In the genomic region with DNA sequence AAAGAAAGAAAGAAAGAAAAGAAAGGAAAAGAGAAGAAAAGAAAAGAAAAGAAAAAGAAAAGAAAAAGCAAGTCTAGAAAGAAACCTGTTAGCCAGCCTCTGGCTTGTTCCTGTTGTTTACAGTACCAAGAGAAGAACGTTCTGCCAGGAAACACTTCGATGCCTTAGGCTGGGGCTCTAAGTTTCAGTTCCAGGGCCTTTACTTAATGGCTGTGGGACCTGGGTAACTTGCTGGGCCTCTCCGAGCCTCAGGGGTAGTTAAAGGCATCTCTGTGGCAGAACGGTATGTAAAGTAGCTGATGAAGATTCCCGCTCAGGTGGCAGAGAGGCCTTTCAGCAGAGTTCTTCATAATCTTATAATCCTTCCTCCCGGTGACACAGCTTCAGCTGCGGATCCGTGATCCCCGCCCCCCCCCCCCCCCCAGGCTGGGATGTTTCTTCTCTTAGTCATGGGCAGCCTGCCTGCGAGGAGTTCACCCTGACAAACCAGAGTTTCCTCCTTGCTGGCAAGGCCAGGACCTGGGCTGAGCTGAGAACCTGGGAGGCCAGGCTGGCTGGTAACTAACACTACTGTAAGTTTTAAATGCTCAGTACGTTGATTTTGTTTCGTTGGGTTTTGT, we compare ENCODE assay signal across 11 mouse cellular contexts. TPM values are rescaled to one million over a fixed set of nuclear protein-coding genes. Genes with fewer than 3 reads are reported as not detected.
DNase-seq lines count a peak whose midpoint lies in the region; ATAC-seq lines count a peak whose summit lies in the region.
"Had no signal": no experiment of that assay in that cellular context is flagged by ENCODE, and none has a peak within 500 bp of the region (broad histone marks: within the 10 kb centered on the region; RNA-seq: fewer than 3 reads in every experiment).

No protein-coding gene starts in this region.

- intact Hi-C loops in heart, postnatal 36 days (cut with DNase I) = no loop called here

- peak overlapping the region; percentile 73 for H3K27ac ChIP-seq in heart, embryonic 13.5 days (replicated peaks)
- H3K27ac ChIP-seq in intestine, embryonic 15.5 days = peak overlapping the region; percentile 57; the same call in 1 of the 2 replicates
- peak overlapping the region; percentile 75 for H3K27ac ChIP-seq in stomach, embryonic 16.5 days (ENCODE audit: low read length)
- no peak overlapping the region for H3K27ac ChIP-seq in hindbrain, embryonic 13.5 days
- H3K27ac ChIP-seq: midbrain, embryonic 13.5 days had no signal

- no peak for DNase-seq in heart, postnatal 36 days
- peak; percentile 37 to 62 for DNase-seq in urinary bladder, adult 18-20 months (ENCODE audit: low spot score in 2 of 2)
- no peak for DNase-seq in urinary bladder, postnatal 4 days (ENCODE audit: low spot score in 2 of 2)
- no peak for DNase-seq in layer of hippocampus, postnatal 25 days (ENCODE audit: extremely low spot score in 1 of 2, low spot score in 1 of 2)
- DNase-seq: cerebellum, adult 11-12 months had no signal

- H3K4me1 ChIP-seq in heart, embryonic 13.5 days = peaks cover 33% of the 10 kb centered on the region
- H3K4me1 ChIP-seq in intestine, embryonic 15.5 days (replicated peaks) = peaks cover 18% of the 10 kb centered on the region
- H3K4me1 ChIP-seq in stomach, embryonic 16.5 days (ENCODE audit: control insufficient read depth, insufficient read depth, low read length) = peaks cover 22% of the 10 kb centered on the region
- H3K4me1 ChIP-seq in hindbrain, embryonic 13.5 days (replicated peaks) = peaks cover 31% of the 10 kb centered on the region

- no peak overlapping the region for H3K4me3 ChIP-seq in heart, embryonic 13.5 days
- no peak overlapping the region for H3K4me3 ChIP-seq in intestine, embryonic 15.5 days (replicated peaks)
- no peak overlapping the region for H3K4me3 ChIP-seq in stomach, embryonic 16.5 days (replicated peaks; ENCODE audit: low read length)
- no peak overlapping the region for H3K4me3 ChIP-seq in hindbrain, embryonic 13.5 days
- H3K4me3 ChIP-seq: midbrain, embryonic 13.5 days had no signal

- peak overlapping the region; percentile 52 for H3K4me2 ChIP-seq in heart, embryonic 13.5 days
- no peak overlapping the region for H3K4me2 ChIP-seq in intestine, embryonic 15.5 days (replicated peaks)
- H3K4me2 ChIP-seq in stomach, embryonic 16.5 days (ENCODE audit: low read depth, low read length) = no peak overlapping the region
- no peak overlapping the region for H3K4me2 ChIP-seq in hindbrain, embryonic 13.5 days

- H3K27me3 ChIP-seq in heart, embryonic 13.5 days (replicated peaks) = peaks cover 51% of the 10 kb centered on the region
- H3K27me3 ChIP-seq in intestine, embryonic 15.5 days (replicated peaks) = peaks cover 15% of the 10 kb centered on the region
- peaks cover 15% of the 10 kb centered on the region for H3K27me3 ChIP-seq in stomach, embryonic 16.5 days (ENCODE audit: control insufficient read depth, insufficient read depth, low read length)
- peaks cover 42% of the 10 kb centered on the region for H3K27me3 ChIP-seq in hindbrain, embryonic 13.5 days

- H3K9me3 ChIP-seq in heart, embryonic 13.5 days = no peaks in the 10 kb centered on the region
- H3K9me3 ChIP-seq in intestine, embryonic 15.5 days = no peaks in the 10 kb centered on the region
- no peaks in the 10 kb centered on the region for H3K9me3 ChIP-seq in stomach, embryonic 16.5 days (replicated peaks; ENCODE audit: control insufficient read depth, low read length)
- H3K9me3 ChIP-seq in hindbrain, embryonic 13.5 days = no peaks in the 10 kb centered on the region
- H3K9me3 ChIP-seq: midbrain, embryonic 13.5 days had no signal

- ATAC-seq in heart, embryonic 13.5 days (ENCODE audit: extremely low read depth, insufficient number of reproducible peaks, low FRiP score, low TSS enrichment) = no peak
- no peak for ATAC-seq in intestine, embryonic 15.5 days
- ATAC-seq in stomach, embryonic 16.5 days (ENCODE audit: insufficient read depth, low FRiP score) = no peak
- ATAC-seq in hindbrain, embryonic 13.5 days (ENCODE audit: low FRiP score) = no peak

- 18% methylated on average over 12 of the region's 12 CpGs for WGBS in heart, embryonic 13.5 days
- WGBS in intestine, embryonic 15.5 days = 32% methylated on average over 12 of the region's 12 CpGs
- WGBS in stomach, embryonic 16.5 days = 23% methylated on average over 12 of the region's 12 CpGs
- 48% methylated on average over 11 of the region's 12 CpGs for WGBS in hindbrain, embryonic 13.5 days

- H3K9ac ChIP-seq in heart, embryonic 13.5 days = peak overlapping the region; percentile 58; the same call in 1 of the 2 replicates
- no peak overlapping the region for H3K9ac ChIP-seq in intestine, embryonic 15.5 days
- H3K9ac ChIP-seq in stomach, embryonic 16.5 days (ENCODE audit: low read length) = no peak overlapping the region
- H3K9ac ChIP-seq in hindbrain, embryonic 13.5 days = no peak overlapping the region
- H3K9ac ChIP-seq: midbrain, embryonic 13.5 days had no signal

- H3K36me3 ChIP-seq in heart, embryonic 13.5 days = no peaks in the 10 kb centered on the region
- H3K36me3 ChIP-seq in intestine, embryonic 15.5 days = no peaks in the 10 kb centered on the region
- H3K36me3 ChIP-seq in stomach, embryonic 16.5 days (ENCODE audit: control insufficient read depth, insufficient read depth, low read length) = no peaks in the 10 kb centered on the region
- H3K36me3 ChIP-seq in hindbrain, embryonic 13.5 days = no peaks in the 10 kb centered on the region
- H3K36me3 ChIP-seq: midbrain, embryonic 13.5 days had no signal

RNA-seq across cellular contexts. Expression of a gene that starts 3.9 kb away (rescaled TPM):
- 0.45 and 0.86 TPM in 2 replicates for polyA plus RNA-seq in heart, embryonic 13.5 days (2015; fragmentation: Nextera tagmentation; extraction: Ambion mirVana)
- total RNA-seq in heart, postnatal 36 days (2021) = under 1 TPM; 0.14 to 0.19 TPM
- polyA plus RNA-seq in intestine, embryonic 15.5 days (2015; fragmentation: Nextera tagmentation; extraction: Ambion mirVana) = 12.8 and 14.6 TPM in 2 replicates
- 6.5 and 7.1 TPM in 2 replicates for polyA plus RNA-seq in stomach, embryonic 16.5 days (2015; fragmentation: Nextera tagmentation; extraction: Ambion mirVana)
- total RNA-seq in layer of hippocampus, postnatal 25 days (2021) = not detected
- 1.2 and 2.0 TPM in 2 replicates for polyA plus RNA-seq in hindbrain, embryonic 13.5 days (2015; fragmentation: Nextera tagmentation; extraction: Ambion mirVana)

RNA-seq across cellular contexts. Expression of a gene that starts 32.1 kb away (rescaled TPM):
- 0.27 TPM in 1 of 2 replicates, not detected in the other for polyA plus RNA-seq in heart, embryonic 13.5 days (2015; fragmentation: Nextera tagmentation; extraction: Ambion mirVana)
- 1 to 10 TPM in 1 of 2 experiments, under 1 TPM in 1; 0.38 to 1.3 TPM for total RNA-seq in heart, postnatal 36 days (2021)
- polyA plus RNA-seq in intestine, embryonic 15.5 days (2015; fragmentation: Nextera tagmentation; extraction: Ambion mirVana) = not detected in 2 replicates
- not detected in 2 replicates for polyA plus RNA-seq in stomach, embryonic 16.5 days (2015; fragmentation: Nextera tagmentation; extraction: Ambion mirVana)
- total RNA-seq in layer of hippocampus, postnatal 25 days (2021) = not detected
- not detected in 2 replicates for polyA plus RNA-seq in hindbrain, embryonic 13.5 days (2015; fragmentation: Nextera tagmentation; extraction: Ambion mirVana)
- total RNA-seq: left cerebral cortex, postnatal 36 days had no signal
- polyA plus RNA-seq: midbrain, embryonic 13.5 days had no signal

Comparison
In these comparisons a context has a peak if more than half of its experiments do, and no peak if none do; other contexts are left out.
1. DNase-seq: peak in urinary bladder, adult 18-20 months (2 of 2); none in heart, postnatal 36 days (0 of 2), urinary bladder, postnatal 4 days (0 of 2) and layer of hippocampus, postnatal 25 days (0 of 2).